Mouse (Mus musculus): ENCODE data around the gene 4930467E23Rik. TPM values are rescaled to one million over a fixed set of nuclear protein-coding genes. Genes with fewer than 3 reads are reported as not detected.
"Not testable (repeated sequence)": the region's sequence is repeated elsewhere in the genome, so short reads cannot be mapped to it uniquely, and the experiment has no call there.

4930467E23Rik gene
- polyA plus RNA-seq, 1 experiment: not detected

DNA sequence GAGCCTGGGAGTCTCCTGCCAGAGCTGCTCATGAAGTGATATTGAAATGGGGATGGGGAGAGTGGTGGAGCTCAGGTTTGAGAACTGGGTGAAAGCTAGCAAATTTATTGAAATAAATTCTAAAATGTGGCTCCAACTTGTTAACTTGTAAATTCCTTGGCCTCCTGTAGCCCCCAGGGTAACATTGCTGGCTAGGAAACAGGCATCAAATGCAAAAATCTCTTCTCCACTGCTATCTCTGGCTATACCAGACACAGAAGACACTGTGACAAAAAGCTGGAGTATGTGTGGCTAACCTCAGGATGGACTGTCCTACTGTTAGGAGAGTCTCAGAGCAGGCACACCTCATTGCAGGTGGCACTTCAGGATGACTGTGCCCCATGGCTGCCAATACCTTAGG, 51.3 kb downstream of the 4930467E23Rik start:
- DNase-seq (ENCODE audit: low read depth): not testable (repeated sequence)

GRCm38 (mm10) chr8:19781328-19782114, 52.1 kb downstream of the 4930467E23Rik start:
- not testable (repeated sequence) for DNase-seq (ENCODE audit: low read depth)

GRCm38 (mm10) chr8:19782736-19783135, 53.4 kb downstream of the 4930467E23Rik start:
- DNase-seq (ENCODE audit: low read depth): not testable (repeated sequence)

DNA sequence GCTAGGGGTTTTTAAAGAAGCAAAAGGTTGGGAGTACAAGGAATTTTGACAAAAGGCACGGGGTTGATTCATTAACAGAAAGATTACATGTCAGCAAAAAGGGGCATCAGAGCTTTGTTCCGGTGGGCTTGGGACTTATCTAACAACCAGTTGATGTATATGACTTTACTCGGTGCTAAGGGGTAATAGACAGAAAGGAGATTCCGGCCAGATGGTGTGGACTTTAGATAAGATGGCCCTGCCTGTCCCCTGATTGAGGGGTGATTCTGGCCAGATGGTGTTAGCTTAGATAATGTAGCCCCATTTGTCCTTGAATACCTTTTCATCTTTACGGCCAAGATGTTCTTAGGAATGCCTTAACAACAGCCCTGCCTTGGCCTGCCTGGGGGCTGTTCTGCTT, 54.5 kb downstream of the 4930467E23Rik start:
- not testable (repeated sequence) for DNase-seq (ENCODE audit: low read depth)

DNA sequence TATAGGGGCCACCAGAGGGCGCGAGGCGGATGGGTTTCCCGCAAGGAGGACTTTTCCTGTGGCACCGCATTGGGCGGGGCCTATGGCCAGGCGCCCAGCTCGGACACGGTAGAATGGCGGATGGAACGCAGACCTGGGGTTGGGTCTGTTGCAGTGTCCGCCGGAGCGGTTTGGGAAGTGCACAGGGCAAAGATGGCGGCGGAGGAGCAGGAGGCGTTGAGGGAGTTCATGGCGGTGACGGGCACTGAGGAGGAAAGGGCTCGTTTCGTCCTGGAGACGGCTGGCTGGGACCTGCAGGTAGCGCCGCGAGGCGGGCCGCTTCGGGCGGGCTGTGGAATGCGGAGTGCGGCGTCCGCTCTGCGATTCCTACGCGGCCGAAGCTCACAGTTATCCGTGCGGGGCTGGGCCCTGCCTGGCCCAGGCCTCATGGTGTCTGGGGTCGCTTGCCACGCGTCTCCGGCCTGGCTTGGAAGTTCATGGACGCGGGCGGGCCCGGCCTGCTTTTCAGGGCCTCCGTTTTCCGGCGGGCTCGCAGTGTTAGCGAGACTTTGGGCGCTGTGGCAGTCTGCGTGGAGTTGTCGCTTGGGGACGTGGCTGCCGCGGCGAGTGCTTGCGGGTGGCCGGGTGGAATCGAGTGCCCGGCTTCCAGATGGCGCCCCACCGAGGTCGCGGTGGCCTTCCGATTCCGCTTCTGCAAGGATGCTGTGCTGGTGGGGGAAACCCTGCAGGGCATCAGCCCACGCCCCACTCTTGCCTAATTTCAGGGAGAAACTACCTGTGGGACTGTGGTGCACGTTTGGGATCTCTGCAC, 55.4 kb downstream of the 4930467E23Rik start:
- TF ChIP-seq POLR2A (IDR thresholded peaks at IDR 0.05; ENCODE audit: borderline replicate concordance, extremely low read depth, insufficient read depth, insufficient read length, poor library complexity, severe bottlenecking): 0 out of 2 replicates have a peak, but pooled peaks have one; percentile 8
- peak; percentile 98 for DNase-seq (ENCODE audit: low read depth)

- not testable (repeated sequence) for DNase-seq (ENCODE audit: low read depth)
Observed at GRCm38 (mm10) chr8:19792696-19793095, 63.3 kb downstream of the 4930467E23Rik start.

Other genes with a start within 250 kb of the 4930467E23Rik start
- not detected in 2 replicates for gene Defb7, start 234.5 kb upstream of the 4930467E23Rik start, polyA plus RNA-seq (2012; rRNA removed)
- 0.10 and 0.14 TPM in 2 replicates for gene Gm31371, start 173.8 kb downstream of the 4930467E23Rik start, polyA plus RNA-seq (2012; rRNA removed)

Data from brain, embryonic 14.5 days (tissue).